Mouse (Mus musculus): ENCODE data around the gene Pibf1. TPM values are rescaled to one million over a fixed set of nuclear protein-coding genes. Genes with fewer than 3 reads are reported as not detected.

The Pibf1 gene
- polyA plus RNA-seq, 1 experiment from 2014 or later = 23.9 TPM

GRCm38 (mm10) chr14:99280399-99280798 lies 181.2 kb downstream of the Pibf1 start:
- Histone ChIP-seq H3K4me2 (replicated peaks) (no peak overlapping the region), H3K4me1 (no peaks in the 10 kb centered on the region), H3K36me3 (no peaks in the 10 kb centered on the region), H3K4me3 (no peak overlapping the region), H3K27ac (no peak overlapping the region), H3K9ac (no peak overlapping the region), H3K9me3 (replicated peaks) (no peaks in the 10 kb centered on the region), H3K27me3 (peaks cover 3% of the 10 kb centered on the region; the same call in 1 of the 2 replicates)
- WGBS = 74% methylated on average over 5 of the region's 5 CpGs
- ATAC-seq (ENCODE audit: low FRiP score) = no peak

DNA sequence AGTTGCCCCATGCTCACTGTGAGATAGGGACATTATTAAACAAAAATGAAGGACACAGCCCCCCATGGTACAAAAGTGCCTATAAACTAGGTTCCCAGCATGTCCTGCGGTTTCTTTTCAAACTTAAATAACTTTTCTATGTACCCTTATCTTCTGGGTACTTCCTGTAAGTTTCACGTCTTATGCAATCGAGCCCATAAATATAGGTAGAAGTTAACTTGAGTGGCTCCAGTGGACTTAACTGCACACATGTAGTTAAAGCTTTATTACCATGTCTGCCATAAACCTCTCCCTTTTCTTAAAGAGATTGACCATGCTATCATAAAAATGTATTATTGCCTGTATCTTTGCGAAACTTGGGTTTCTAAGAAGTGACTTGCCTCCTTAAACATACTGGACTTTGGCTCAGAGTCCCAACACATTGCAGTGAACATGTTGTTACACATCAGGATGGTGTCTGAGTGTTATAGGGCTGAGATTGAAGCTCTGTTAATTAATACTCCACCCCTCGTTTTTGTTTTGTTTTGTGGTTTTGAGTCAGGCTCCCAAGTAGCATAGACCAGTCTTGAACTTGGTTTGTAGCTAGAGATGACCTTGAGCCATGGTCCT lies 181.7 kb downstream of the Pibf1 start:
- Histone ChIP-seq H3K9me3 (replicated peaks) (no peaks in the 10 kb centered on the region), H3K27me3 (0 out of 2 replicates have a peak, but pooled peaks cover 3% of the 10 kb centered on the region), H3K4me3 (no peak overlapping the region), H3K4me2 (replicated peaks) (no peak overlapping the region), H3K27ac (no peak overlapping the region), H3K9ac (no peak overlapping the region), H3K36me3 (no peaks in the 10 kb centered on the region), H3K4me1 (no peaks in the 10 kb centered on the region)
- WGBS = 91% methylated on average over 5 of the region's 5 CpGs
- no peak for ATAC-seq (ENCODE audit: low FRiP score)

- H3K9me3 ChIP-seq (replicated peaks) = no peaks in the 10 kb centered on the region
- no peaks in the 10 kb centered on the region for H3K27me3 ChIP-seq
- no peak overlapping the region for H3K27ac ChIP-seq
- H3K4me2 ChIP-seq (replicated peaks) = no peak overlapping the region
- no peaks in the 10 kb centered on the region for H3K4me1 ChIP-seq
- WGBS = 93% methylated on average over 4 of the region's 4 CpGs
- no peak for ATAC-seq (ENCODE audit: low FRiP score)
- no peaks in the 10 kb centered on the region for H3K36me3 ChIP-seq
- H3K9ac ChIP-seq = no peak overlapping the region
- no peak overlapping the region for H3K4me3 ChIP-seq
Measured at GRCm38 (mm10) chr14:99285486-99285885, 186.3 kb downstream of the Pibf1 start.

GRCm38 (mm10) chr14:99292176-99292575 lies 193.0 kb downstream of the Pibf1 start:
- no peak overlapping the region for H3K4me2 ChIP-seq (replicated peaks)
- peaks cover 6% of the 10 kb centered on the region; the same call in 1 of the 2 replicates for H3K27me3 ChIP-seq
- H3K4me1 ChIP-seq = no peaks in the 10 kb centered on the region
- no peaks in the 10 kb centered on the region for H3K36me3 ChIP-seq
- ATAC-seq (ENCODE audit: low FRiP score) = no peak
- H3K4me3 ChIP-seq = no peak overlapping the region
- WGBS = 96% methylated on average over 5 of the region's 5 CpGs
- H3K9me3 ChIP-seq (replicated peaks) = no peaks in the 10 kb centered on the region
- H3K27ac ChIP-seq = no peak overlapping the region
- no peak overlapping the region for H3K9ac ChIP-seq

- H3K4me2 ChIP-seq (replicated peaks) = no peak overlapping the region
- no peak overlapping the region for H3K4me3 ChIP-seq
- H3K36me3 ChIP-seq = no peaks in the 10 kb centered on the region
- peaks cover 15% of the 10 kb centered on the region for H3K27me3 ChIP-seq
- peaks cover 2% of the 10 kb centered on the region; the same call in 1 of the 2 replicates for H3K4me1 ChIP-seq
- no peak for ATAC-seq (ENCODE audit: low FRiP score)
- no peaks in the 10 kb centered on the region for H3K9me3 ChIP-seq (replicated peaks)
- no peak overlapping the region for H3K9ac ChIP-seq
- WGBS = 90% methylated on average over 8 of the region's 8 CpGs
- H3K27ac ChIP-seq = no peak overlapping the region
Measured at GRCm38 (mm10) chr14:99294424-99294823, 195.2 kb downstream of the Pibf1 start.

GRCm38 (mm10) chr14:99295606-99296341 lies 196.6 kb downstream of the Pibf1 start:
- no peaks in the 10 kb centered on the region for H3K36me3 ChIP-seq
- no peak for ATAC-seq (ENCODE audit: low FRiP score)
- H3K4me3 ChIP-seq = no peak overlapping the region
- H3K27ac ChIP-seq = no peak overlapping the region
- H3K4me1 ChIP-seq = peaks cover 8% of the 10 kb centered on the region; the same call in 1 of the 2 replicates
- no peak overlapping the region for H3K9ac ChIP-seq
- H3K9me3 ChIP-seq (replicated peaks) = no peaks in the 10 kb centered on the region
- WGBS = 62% methylated on average over 15 of the region's 15 CpGs
- peaks cover 19% of the 10 kb centered on the region for H3K27me3 ChIP-seq
- H3K4me2 ChIP-seq (replicated peaks) = no peak overlapping the region

- Histone ChIP-seq H3K9ac (peak within 1 kb of the TSS; percentile 69), H3K4me3 (peak within 1 kb of the TSS; percentile 67), H3K4me2 (replicated peaks) (peak within 1 kb of the TSS; percentile 96), H3K36me3 (no peaks in the 10 kb centered on the region), H3K9me3 (replicated peaks) (no peaks in the 10 kb centered on the region), H3K27me3 (peaks cover 31% of the 10 kb centered on the region), H3K4me1 (peaks cover 8% of the 10 kb centered on the region; the same call in 1 of the 2 replicates), H3K27ac (no peak within 1 kb of the TSS)
- WGBS = under 1% methylated on average over 65 of the region's 67 CpGs
- peak; percentile 98 for ATAC-seq (ENCODE audit: low FRiP score)
Measured at GRCm38 (mm10) chr14:99298385-99299021, 199.3 kb downstream of the Pibf1 start, which contains the start of gene Klf5. Klf5 (plus strand) TSS chr14:99298691.

- Histone ChIP-seq H3K36me3 (no peaks in the 10 kb centered on the region), H3K27ac (no peak overlapping the region), H3K4me1 (peaks cover 8% of the 10 kb centered on the region; the same call in 1 of the 2 replicates), H3K9me3 (replicated peaks) (no peaks in the 10 kb centered on the region), H3K27me3 (peaks cover 31% of the 10 kb centered on the region), H3K4me2 (replicated peaks) (peak overlapping the region; percentile 96), H3K9ac (peak overlapping the region; percentile 69), H3K4me3 (peak overlapping the region; percentile 67)
- WGBS = under 1% methylated on average over 53 of the region's 60 CpGs
- ATAC-seq (ENCODE audit: low FRiP score) = peak; percentile 88
Measured at GRCm38 (mm10) chr14:99299022-99299481, 199.8 kb downstream of the Pibf1 start.

GRCm38 (mm10) chr14:99299701-99300191 lies 200.5 kb downstream of the Pibf1 start:
- Histone ChIP-seq H3K4me3 (peak overlapping the region; percentile 67), H3K36me3 (no peaks in the 10 kb centered on the region), H3K27me3 (peaks cover 31% of the 10 kb centered on the region), H3K4me2 (replicated peaks) (peak overlapping the region; percentile 96), H3K4me1 (peaks cover 8% of the 10 kb centered on the region; the same call in 1 of the 2 replicates), H3K9ac (peak overlapping the region; percentile 69; the same call in 1 of the 2 replicates), H3K27ac (no peak overlapping the region), H3K9me3 (replicated peaks) (no peaks in the 10 kb centered on the region)
- 7% methylated on average over 21 of the region's 21 CpGs for WGBS
- ATAC-seq (ENCODE audit: low FRiP score) = no peak

DNA sequence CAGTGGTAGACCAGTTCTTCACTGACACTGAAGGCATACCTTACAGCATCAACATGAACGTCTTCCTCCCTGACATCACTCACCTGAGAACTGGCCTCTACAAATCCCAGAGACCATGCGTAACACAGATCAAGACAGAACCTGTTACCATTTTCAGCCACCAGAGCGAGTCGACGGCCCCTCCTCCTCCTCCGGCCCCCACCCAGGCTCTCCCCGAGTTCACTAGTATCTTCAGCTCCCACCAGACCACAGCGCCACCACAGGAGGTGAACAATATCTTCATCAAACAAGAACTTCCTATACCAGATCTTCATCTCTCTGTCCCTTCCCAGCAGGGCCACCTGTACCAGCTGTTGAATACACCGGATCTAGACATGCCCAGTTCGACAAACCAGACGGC lies 202.2 kb downstream of the Pibf1 start:
- no peak overlapping the region for H3K4me3 ChIP-seq
- no peak overlapping the region for H3K27ac ChIP-seq
- ATAC-seq (ENCODE audit: low FRiP score) = no peak
- peaks cover 26% of the 10 kb centered on the region for H3K27me3 ChIP-seq
- H3K9me3 ChIP-seq (replicated peaks) = no peaks in the 10 kb centered on the region
- H3K4me2 ChIP-seq (replicated peaks) = no peak overlapping the region
- no peak overlapping the region for H3K9ac ChIP-seq
- H3K4me1 ChIP-seq = peaks cover 8% of the 10 kb centered on the region; the same call in 1 of the 2 replicates
- no peaks in the 10 kb centered on the region for H3K36me3 ChIP-seq
- whole genome bisulfite sequencing = 66% methylated on average over 11 of the region's 11 CpGs

Measured in hindbrain, embryonic 12.5 days (tissue).